Mouse (Mus musculus) heart, embryonic 11.5 days (tissue): ENCODE measurements around the gene Hdac1. TPM values are rescaled to one million over a fixed set of nuclear protein-coding genes. Genes with fewer than 3 reads are reported as not detected.
A peak's percentile ranks its signal among the peaks of the same experiment; 100 is the strongest.

Source experiments
- ATAC-seq: fragments of 200-750 bp; cut with Nextera tagmentation; replicated peaks from 2 replicates; pipeline ENCODE4 v1.8.0; 2017; ENCODE audit warnings: moderate library complexity; ENCODE audit not compliant: insufficient number of reproducible peaks, low FRiP score, low TSS enrichment
- H3K27ac ChIP-seq: fragments of 300-500 bp; sonication (generic); 2 replicates; pipeline ENCODE4 v1.5.1; 2014; ENCODE audit warnings: mild to moderate bottlenecking, low read depth, low read length
- H3K27me3 ChIP-seq: fragments of 300-500 bp; sonication (generic); 2 replicates; pipeline ENCODE4 v1.6.1; 2014; ENCODE audit warnings: mild to moderate bottlenecking, low read length, mixed read lengths; ENCODE audit not compliant: control insufficient read depth, insufficient read depth
- H3K36me3 ChIP-seq: fragments of 300-500 bp; sonication (generic); 2 replicates; pipeline ENCODE4 v1.6.1; 2014; ENCODE audit warnings: mild to moderate bottlenecking, low read length, moderate library complexity, mixed read lengths; ENCODE audit not compliant: control insufficient read depth, insufficient read depth
- H3K4me1 ChIP-seq: fragments of 300-500 bp; sonication (generic); 2 replicates; pipeline ENCODE4 v1.6.1; 2014; ENCODE audit warnings: low read length; ENCODE audit not compliant: control insufficient read depth, insufficient read depth
- H3K4me2 ChIP-seq: fragments of 300-500 bp; sonication (generic); 2 replicates; pipeline ENCODE4 v1.6.1; 2014; ENCODE audit warnings: mild to moderate bottlenecking, moderate library complexity
- H3K4me3 ChIP-seq: fragments of 300-500 bp; sonication (generic); 2 replicates; pipeline ENCODE4 v1.5.1; 2014; ENCODE audit warnings: low read depth, low read length
- H3K9ac ChIP-seq: fragments of 300-500 bp; sonication (generic); 2 replicates; pipeline ENCODE4 v1.6.1; 2014; ENCODE audit warnings: mild to moderate bottlenecking, low read depth, low read length, moderate library complexity
- H3K9me3 ChIP-seq: fragments of 300-500 bp; sonication (generic); replicated peaks from 2 replicates; pipeline ENCODE4 v1.6.1; 2016; ENCODE audit warnings: low read length; ENCODE audit not compliant: control insufficient read depth
- WGBS: fragments of 180-500 bp; shearing (Covaris S2); extraction: QIAGEN DNeasy Blood & Tissue Kit; methylation state at CpG from one replicate; pipeline ENCODE4 v1.1.7; 2014; ENCODE audit not compliant: insufficient replicate concordance; 5-methylcytosine and 5-hydroxymethylcytosine counted together
- polyA plus RNA-seq: library from polyadenylated mRNA; unstranded; fragments of >200 nt; fragmentation: Nextera tagmentation; extraction: Ambion mirVana; gene quantifications from 2 replicates; pipeline ENCODE4 v1.2.1, GENCODE M21; 2014

The Hdac1 gene
- polyA plus RNA-seq, 1 experiment from 2014 or later, result 154 TPM

DNA sequence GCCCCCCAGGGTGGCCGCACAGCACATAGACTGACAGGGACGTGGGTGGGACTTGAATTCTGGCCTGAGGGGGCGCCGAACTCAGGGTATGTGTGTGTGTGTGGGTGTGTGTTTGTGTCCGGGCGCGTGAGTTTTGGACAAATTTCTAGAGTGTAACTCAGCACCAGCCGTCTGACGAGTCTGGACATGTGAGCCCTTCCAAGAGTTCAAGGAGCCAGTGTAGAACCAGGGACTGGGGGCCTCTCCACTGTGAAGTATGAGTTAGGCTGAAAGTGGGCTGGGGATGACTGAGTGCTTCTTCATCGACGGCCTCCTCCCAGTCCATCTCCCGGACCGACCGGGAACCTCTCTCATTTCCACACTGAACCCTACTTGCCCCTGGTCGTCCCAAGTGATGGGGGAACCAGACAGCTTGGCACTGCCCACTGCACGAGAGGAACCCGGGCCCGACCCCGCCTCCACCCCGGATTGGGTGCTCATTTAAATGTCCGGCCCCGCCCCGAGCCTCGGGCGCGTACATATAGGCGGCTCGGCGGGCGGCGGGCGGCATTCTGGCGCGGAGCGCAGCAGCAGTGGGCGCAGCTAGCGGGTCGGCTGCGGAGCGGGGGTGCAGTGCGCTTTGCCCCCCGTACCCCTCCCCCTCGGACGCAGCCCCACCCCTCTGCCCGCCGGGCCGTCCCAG, 29.3 kb downstream of the Hdac1 start, which contains the start of gene Marcksl1:
Gene Marcksl1 (plus strand): TSS at position 496 of the 682 bp plus-strand sequence.
- H3K4me1 ChIP-seq, result peaks cover 6% of the 10 kb centered on the region; the same call in 1 of the 2 replicates
- ATAC-seq, result peak; percentile 78
- H3K4me3 ChIP-seq, result peak within 1 kb of the TSS; percentile 98
- H3K27me3 ChIP-seq, result no peaks in the 10 kb centered on the region
- no peaks in the 10 kb centered on the region for H3K9me3 ChIP-seq
- WGBS, result 6% methylated on average over 47 of the region's 47 CpGs
- peak within 1 kb of the TSS; percentile 78 for H3K4me2 ChIP-seq
- H3K9ac ChIP-seq, result peak within 1 kb of the TSS; percentile 100
- peaks cover 6% of the 10 kb centered on the region; the same call in 1 of the 2 replicates for H3K36me3 ChIP-seq
- peak within 1 kb of the TSS; percentile 96 for H3K27ac ChIP-seq

DNA sequence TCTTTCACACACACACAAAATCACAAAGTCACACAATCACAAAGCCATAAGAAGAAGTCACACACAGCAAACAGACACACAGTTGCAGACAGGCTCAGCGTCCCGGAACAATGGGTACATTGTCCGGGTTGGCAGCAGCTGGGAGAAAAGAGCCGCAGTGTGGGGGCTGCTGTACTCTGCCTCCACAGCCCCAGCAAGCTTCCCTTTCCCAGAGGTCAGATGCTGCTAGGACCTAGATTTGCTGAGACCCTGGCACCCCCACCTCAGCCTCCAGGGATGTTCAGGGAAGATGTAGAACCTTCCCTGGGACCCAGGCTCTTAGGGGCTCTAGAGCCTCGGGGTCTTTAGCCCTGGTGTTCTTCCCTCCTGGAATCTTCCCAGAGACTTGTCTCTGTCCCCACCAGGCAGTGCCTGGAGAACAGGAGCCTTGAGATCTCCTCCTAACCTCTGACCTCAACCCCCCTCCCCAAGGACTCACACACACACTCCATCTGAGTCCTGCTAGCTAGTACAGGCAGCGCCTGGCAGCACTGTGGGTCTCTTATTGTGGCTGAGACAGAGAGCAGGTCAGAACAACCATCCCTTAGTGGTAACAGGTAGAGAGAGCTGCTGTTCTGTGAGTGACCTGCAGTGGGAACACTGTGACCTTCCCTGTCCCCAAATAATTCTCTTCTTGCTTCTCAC, 31.0 kb downstream of the Hdac1 start:
- Histone ChIP-seq H3K36me3 (peaks cover 1% of the 10 kb centered on the region; the same call in 1 of the 2 replicates), H3K27me3 (no peaks in the 10 kb centered on the region), H3K9me3 (no peaks in the 10 kb centered on the region), H3K9ac (no peak overlapping the region), H3K4me3 (no peak overlapping the region), H3K27ac (no peak overlapping the region), H3K4me2 (no peak overlapping the region), H3K4me1 (peaks cover 13% of the 10 kb centered on the region)
- WGBS, result 58% methylated on average over 6 of the region's 6 CpGs
- ATAC-seq, result no peak

DNA sequence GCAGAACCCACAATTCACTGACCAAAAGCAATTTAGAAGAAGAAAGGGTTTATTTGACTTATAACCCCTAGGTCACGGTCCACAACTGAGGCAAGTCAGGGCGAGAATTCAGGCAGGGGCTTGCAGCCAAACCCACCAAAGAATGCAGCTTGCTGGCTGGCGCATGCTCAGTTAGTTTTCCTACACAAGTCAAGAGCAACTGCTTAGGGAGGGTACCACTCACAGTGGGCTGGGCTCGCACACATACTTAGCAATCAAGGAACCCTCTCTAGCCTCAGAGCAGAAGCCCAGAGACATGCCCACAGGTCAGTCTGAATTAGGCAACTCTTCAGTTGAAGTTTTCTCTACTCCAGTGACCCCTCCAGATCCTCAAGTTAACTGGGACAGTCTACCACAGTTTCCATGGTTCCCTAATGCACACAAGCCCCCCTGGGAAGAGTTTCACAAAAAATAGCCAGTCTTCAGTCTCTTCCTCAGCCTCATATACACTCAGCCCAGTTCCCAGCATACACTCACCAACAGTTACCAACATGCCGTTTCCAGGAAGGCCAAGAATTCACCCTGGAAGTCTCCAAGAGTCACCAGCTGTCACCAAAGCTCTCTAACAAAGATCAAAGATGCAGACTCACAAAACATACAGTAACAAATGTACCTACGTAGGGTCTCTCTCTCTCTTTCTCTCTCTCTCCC, 31.6 kb downstream of the Hdac1 start:
- no peak for ATAC-seq
- H3K4me3 ChIP-seq, result no peak overlapping the region
- no peak overlapping the region for H3K4me2 ChIP-seq

DNA sequence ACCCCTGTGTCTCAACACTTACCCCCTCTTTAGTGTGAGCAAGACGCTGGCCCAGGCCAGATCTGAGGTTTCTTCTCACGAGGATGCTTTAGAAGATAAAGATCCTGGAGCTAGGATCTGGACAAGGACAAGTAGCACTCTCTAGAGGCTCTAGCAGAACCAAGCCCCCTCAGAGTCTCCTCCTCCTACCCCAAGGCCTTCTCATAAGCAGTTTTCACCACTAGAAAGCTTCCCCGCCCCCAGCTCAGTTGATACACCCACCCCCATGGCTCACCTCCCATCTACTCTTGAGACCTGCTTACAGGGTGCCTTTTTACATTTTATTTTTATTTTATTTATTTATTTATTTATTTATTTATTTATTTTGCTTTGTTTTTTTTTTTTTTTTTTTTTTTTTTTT, 32.9 kb downstream of the Hdac1 start:
- Histone ChIP-seq H3K9me3 (no peaks in the 10 kb centered on the region), H3K36me3 (no peaks in the 10 kb centered on the region), H3K4me1 (peaks cover 13% of the 10 kb centered on the region), H3K4me2 (no peak overlapping the region), H3K27me3 (no peaks in the 10 kb centered on the region), H3K9ac (no peak overlapping the region), H3K27ac (no peak overlapping the region), H3K4me3 (no peak overlapping the region)
- no peak for ATAC-seq
- WGBS, result 51% methylated on average over 3 of the region's 3 CpGs

More for the DNA sequence above, 31.6 kb downstream of the Hdac1 start:
- H3K4me1 ChIP-seq, result peaks cover 13% of the 10 kb centered on the region
- H3K9me3 ChIP-seq, result no peaks in the 10 kb centered on the region
- 67% methylated on average over 6 of the region's 6 CpGs for WGBS
- H3K27ac ChIP-seq, result no peak overlapping the region
- no peaks in the 10 kb centered on the region for H3K27me3 ChIP-seq
- H3K36me3 ChIP-seq, result no peaks in the 10 kb centered on the region
- no peak overlapping the region for H3K9ac ChIP-seq

GRCm38 (mm10) chr4:129508834-129509600, 33.5 kb downstream of the Hdac1 start:
- no peak overlapping the region for H3K9ac ChIP-seq
- H3K4me2 ChIP-seq, result no peak overlapping the region
- H3K27me3 ChIP-seq, result no peaks in the 10 kb centered on the region
- WGBS, result 61% methylated on average over 15 of the region's 15 CpGs
- H3K9me3 ChIP-seq, result no peaks in the 10 kb centered on the region
- H3K36me3 ChIP-seq, result no peaks in the 10 kb centered on the region
- H3K27ac ChIP-seq, result no peak overlapping the region
- peaks cover 13% of the 10 kb centered on the region for H3K4me1 ChIP-seq
- ATAC-seq, result no peak
- no peak overlapping the region for H3K4me3 ChIP-seq

GRCm38 (mm10) chr4:129508237-129508515, 34.3 kb downstream of the Hdac1 start:
- Histone ChIP-seq H3K27ac (no peak overlapping the region), H3K36me3 (no peaks in the 10 kb centered on the region), H3K27me3 (no peaks in the 10 kb centered on the region), H3K4me1 (peaks cover 18% of the 10 kb centered on the region), H3K4me2 (no peak overlapping the region), H3K4me3 (no peak overlapping the region), H3K9ac (no peak overlapping the region), H3K9me3 (no peaks in the 10 kb centered on the region)
- no peak for ATAC-seq
- 39% methylated on average over 3 of the region's 3 CpGs for WGBS

DNA sequence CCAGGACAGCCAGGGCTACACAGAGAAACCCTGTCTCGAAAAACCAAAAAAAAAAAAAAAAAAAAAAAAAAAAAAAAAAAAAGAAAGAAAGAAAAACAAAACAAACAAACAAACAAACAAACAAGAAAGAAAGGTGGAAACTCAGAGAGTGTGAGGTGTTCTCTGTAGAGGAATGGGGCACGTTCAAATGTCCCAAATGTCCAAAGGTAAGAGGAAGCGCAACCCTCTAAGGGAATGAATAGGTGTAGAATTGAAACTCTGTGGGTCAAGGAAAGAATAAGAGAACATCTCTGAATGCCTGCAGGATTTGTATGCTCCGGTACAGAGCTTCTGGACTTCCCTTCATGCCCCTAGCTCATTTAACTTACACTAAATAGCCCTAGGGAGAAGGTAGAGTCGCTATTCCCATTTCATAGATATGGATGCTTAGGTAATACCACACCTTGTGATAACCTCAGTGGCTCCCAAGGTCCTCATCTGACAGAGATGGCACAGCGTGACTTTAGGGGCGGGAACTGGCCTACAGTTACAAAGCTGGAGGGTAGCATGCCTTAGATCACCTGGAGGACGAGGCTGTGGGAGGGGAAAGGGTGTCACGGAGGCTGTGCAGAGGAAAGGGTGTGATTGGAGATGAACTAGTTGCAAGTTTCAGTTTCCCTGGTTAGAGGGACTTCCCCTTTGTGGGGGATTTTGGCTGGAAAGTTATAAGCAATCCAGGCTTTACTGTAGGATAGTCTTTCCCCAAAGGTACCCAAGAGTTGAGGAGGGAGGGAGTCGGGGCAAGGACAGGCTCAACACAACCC, 34.9 kb downstream of the Hdac1 start:
- Histone ChIP-seq H3K4me1 (peaks cover 24% of the 10 kb centered on the region), H3K4me2 (no peak overlapping the region), H3K9me3 (no peaks in the 10 kb centered on the region), H3K27ac (no peak overlapping the region), H3K4me3 (no peak overlapping the region), H3K36me3 (no peaks in the 10 kb centered on the region), H3K27me3 (no peaks in the 10 kb centered on the region), H3K9ac (no peak overlapping the region)
- no peak for ATAC-seq
- WGBS, result 57% methylated on average over 9 of the region's 10 CpGs

DNA sequence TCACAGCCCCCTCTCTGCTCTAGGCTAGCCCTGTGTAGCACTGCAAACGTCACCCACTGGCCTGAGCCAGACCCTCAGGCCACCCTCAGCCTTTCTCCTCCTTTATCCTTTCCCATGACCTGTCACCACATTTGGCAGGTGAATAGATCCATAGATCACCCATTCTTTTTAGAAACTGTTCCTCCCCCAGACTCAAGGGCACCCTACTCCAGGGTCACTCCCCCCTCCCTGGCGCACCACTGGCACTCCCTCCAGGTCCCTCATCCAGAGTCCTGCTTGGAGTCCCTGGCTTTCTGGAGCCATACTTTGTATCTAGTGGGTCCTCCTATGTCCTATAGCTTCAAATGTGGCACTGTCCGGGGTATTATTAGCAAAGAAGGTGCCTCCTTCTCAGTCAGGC, 37.0 kb downstream of the Hdac1 start:
- Histone ChIP-seq H3K9ac (no peak overlapping the region), H3K4me3 (no peak overlapping the region), H3K4me1 (peaks cover 30% of the 10 kb centered on the region), H3K36me3 (no peaks in the 10 kb centered on the region), H3K4me2 (no peak overlapping the region), H3K9me3 (no peaks in the 10 kb centered on the region), H3K27me3 (no peaks in the 10 kb centered on the region), H3K27ac (no peak overlapping the region)
- 76% methylated on average over 3 of the region's 3 CpGs for WGBS
- ATAC-seq, result no peak
